Mouse (Mus musculus) cerebellum, adult 2 months (tissue): ENCODE measurements around the gene Gm648.

Experiments used
- CTCF ChIP-seq: fragments of 200-500 bp; IDR thresholded peaks from 2 replicates; pipeline ENCODE4 v1.5.1; 2011; ENCODE audit warnings: low read depth, mild to moderate bottlenecking, control low read depth, low read length, moderate library complexity, borderline replicate concordance; ENCODE audit not compliant: insufficient read depth
- POLR2A ChIP-seq: fragments of 200-500 bp; IDR thresholded peaks from 2 replicates; pipeline ENCODE4 v1.6.1; 2011; ENCODE audit warnings: low read length, control low read depth, borderline replicate concordance; ENCODE audit not compliant: insufficient read depth

DNA sequence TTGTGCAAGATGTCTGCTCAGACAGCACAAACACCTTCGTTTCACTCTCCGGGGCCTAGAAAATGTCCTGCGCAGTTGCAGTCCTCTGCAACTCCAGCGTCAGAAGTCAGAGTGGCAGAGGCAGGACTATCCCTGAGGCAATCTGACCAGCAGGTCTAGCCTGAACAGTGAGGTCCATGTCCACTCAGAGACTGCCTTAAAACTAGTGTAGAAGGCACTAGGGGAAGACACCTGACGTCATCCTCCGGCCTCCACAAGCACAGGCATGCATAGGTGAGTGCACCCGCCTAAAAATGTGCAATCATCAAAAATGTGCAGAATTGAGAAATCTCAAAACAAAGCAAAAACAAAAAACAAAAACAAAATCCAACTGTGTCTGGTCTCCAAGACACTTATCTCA lies at the start of gene Gm648:
- TF ChIP-seq CTCF (no peak), POLR2A (no peak)
